ENCODE assay signal across 25 mouse cellular contexts in the genomic region with DNA sequence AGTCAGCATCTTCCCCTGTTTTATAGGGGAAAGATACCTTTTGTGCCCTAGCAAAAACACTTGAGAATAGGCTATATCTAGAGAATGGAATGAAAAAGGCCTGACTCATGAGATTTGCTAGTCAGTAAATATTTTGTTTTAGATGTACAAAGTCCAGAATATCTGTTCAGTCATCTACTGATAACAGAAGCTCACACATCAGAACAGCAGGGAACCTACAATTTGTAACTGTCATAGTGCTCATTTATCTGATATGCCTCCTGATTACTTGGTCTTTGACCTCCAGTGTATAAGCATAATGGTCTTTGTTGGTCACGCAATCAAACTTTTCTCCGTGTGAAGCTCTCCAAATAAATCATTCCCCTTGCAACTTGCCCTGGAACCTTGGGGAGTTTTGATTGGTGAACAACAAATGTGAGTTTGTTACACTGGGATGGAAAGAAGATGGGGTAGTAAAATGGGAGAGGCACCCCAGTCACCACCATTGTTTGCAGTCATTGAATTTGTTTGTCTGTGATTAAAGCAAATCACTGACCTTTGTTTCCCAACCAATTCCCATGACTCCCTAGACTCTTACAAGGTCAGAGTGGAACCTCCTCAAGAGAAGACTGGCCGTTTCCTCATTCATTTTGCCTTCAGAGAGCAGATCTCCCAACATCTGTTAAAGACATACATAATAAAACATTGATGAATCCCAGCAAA. TPM values are rescaled to one million over a fixed set of nuclear protein-coding genes. Genes with fewer than 3 reads are reported as not detected.
"Had no signal": no experiment of that assay in that cellular context is flagged by ENCODE, and none has a peak within 500 bp of the region (broad histone marks: within the 10 kb centered on the region; RNA-seq: fewer than 3 reads in every experiment).

No protein-coding gene starts in this region.

- H3K4me2 ChIP-seq: liver, embryonic 15.5 days; lung, embryonic 14.5 days; midbrain, embryonic 12.5 days; neural tube, embryonic 12.5 days; stomach, embryonic 15.5 days had no signal

- H3K4me3 ChIP-seq: liver, embryonic 15.5 days; midbrain, embryonic 10.5 days; midbrain, embryonic 12.5 days; myocyte; neural tube, embryonic 12.5 days; stomach, embryonic 15.5 days had no signal

- ATAC-seq: midbrain, embryonic 16.5 days had no signal

- H3K36me3 ChIP-seq: liver, embryonic 15.5 days; midbrain, embryonic 10.5 days; midbrain, embryonic 12.5 days; neural tube, embryonic 12.5 days; stomach, embryonic 15.5 days had no signal

- H3K9ac ChIP-seq: liver, embryonic 15.5 days; lung, embryonic 14.5 days; midbrain, embryonic 12.5 days; neural tube, embryonic 12.5 days; stomach, embryonic 15.5 days had no signal

- H3K9me3 ChIP-seq: liver, embryonic 15.5 days; midbrain, embryonic 10.5 days; midbrain, embryonic 12.5 days; neural tube, embryonic 12.5 days; stomach, embryonic 15.5 days had no signal

- H3K4me1 ChIP-seq: liver, embryonic 15.5 days; midbrain, embryonic 10.5 days; midbrain, embryonic 12.5 days; neural tube, embryonic 12.5 days; stomach, embryonic 15.5 days had no signal

- H3K27ac ChIP-seq: liver, embryonic 15.5 days; midbrain, embryonic 10.5 days; midbrain, embryonic 12.5 days; neural tube, embryonic 12.5 days; stomach, embryonic 15.5 days; stomach, postnatal 0 days had no signal

- DNase-seq: lung, adult 18-20 months; lung, embryonic 14.5 days; lung, postnatal 10 days; lung, postnatal 4 days; midbrain, embryonic 14.5 days; retina, postnatal 1 day; right cerebral cortex, adult 18-20 months; right cerebral cortex, postnatal 25 days; right cerebral cortex, postnatal 4 days; thymus, adult 2 months; thymus, postnatal 25 days; thymus, postnatal 4 days had no signal

- H3K27me3 ChIP-seq: liver, embryonic 15.5 days; midbrain, embryonic 12.5 days; neural tube, embryonic 12.5 days; stomach, embryonic 15.5 days had no signal

RNA-seq across cellular contexts. Expression of gene Ces1a, which starts 15.6 kb away (rescaled TPM):
- total RNA-seq: megakaryocyte, adult 5-6 weeks; megakaryocyte-erythroid progenitor cell, adult 5-6 weeks had no signal
- polyA plus RNA-seq: liver, embryonic 15.5 days; lung, embryonic 14.5 days; midbrain, embryonic 10.5 days; midbrain, embryonic 12.5 days; midbrain, embryonic 14.5 days; midbrain, embryonic 16.5 days; neural tube, embryonic 12.5 days; neural tube, embryonic 14.5 days; spleen, adult 2 months; stomach, embryonic 15.5 days; stomach, postnatal 0 days had no signal

RNA-seq across cellular contexts. Expression of gene Ces1b, which starts 16.2 kb away (rescaled TPM):
- total RNA-seq: megakaryocyte, adult 5-6 weeks; megakaryocyte-erythroid progenitor cell, adult 5-6 weeks had no signal
- polyA plus RNA-seq: liver, embryonic 15.5 days; lung, embryonic 14.5 days; midbrain, embryonic 10.5 days; midbrain, embryonic 12.5 days; midbrain, embryonic 14.5 days; midbrain, embryonic 16.5 days; myocyte; neural tube, embryonic 12.5 days; neural tube, embryonic 14.5 days; spleen, adult 2 months; testis, adult 2 months had no signal
